Mouse (Mus musculus) hindbrain, embryonic 14.5 days (tissue): ENCODE data around the gene Prrc2c. TPM values are rescaled to one million over a fixed set of nuclear protein-coding genes. Genes with fewer than 3 reads are reported as not detected.
"Not testable (repeated sequence)": the region's sequence is repeated elsewhere in the genome, so short reads cannot be mapped to it uniquely, and the experiment has no call there.

Experiments used
- ATAC-seq: fragments of 200-750 bp; cut with Nextera tagmentation; 2 replicates; pipeline ENCODE4 v1.8.0; 2017; ENCODE audit warnings: moderate number of reproducible peaks, mild to moderate bottlenecking, moderate TSS enrichment, moderate library complexity; ENCODE audit not compliant: low FRiP score
- DNase-seq: peaks from one replicate; pipeline ENCODE4 v3.0.0-alpha.2; 2015; ENCODE audit warnings: low spot score
- H3K27ac ChIP-seq: fragments of 300-500 bp; sonication (generic); 2 replicates; pipeline ENCODE4 v1.5.1; 2014; ENCODE audit warnings: mild to moderate bottlenecking, moderate library complexity
- H3K27me3 ChIP-seq: fragments of 300-500 bp; sonication (generic); 2 replicates; pipeline ENCODE4 v1.6.1; 2014; ENCODE audit warnings: mild to moderate bottlenecking, low read length, mixed read lengths; ENCODE audit not compliant: control insufficient read depth, insufficient read depth
- H3K36me3 ChIP-seq: fragments of 300-500 bp; sonication (generic); replicated peaks from 2 replicates; pipeline ENCODE4 v1.6.1; 2014; ENCODE audit not compliant: control insufficient read depth, insufficient read depth
- H3K4me1 ChIP-seq: fragments of 300-500 bp; sonication (generic); replicated peaks from 2 replicates; pipeline ENCODE4 v1.6.1; 2014; ENCODE audit warnings: antibody characterized with exemption, low read length, mixed read lengths; ENCODE audit not compliant: control insufficient read depth, insufficient read depth
- H3K4me2 ChIP-seq: fragments of 300-500 bp; sonication (generic); replicated peaks from 2 replicates; pipeline ENCODE4 v1.6.1; 2014; ENCODE audit warnings: mild to moderate bottlenecking, moderate library complexity
- H3K4me3 ChIP-seq: fragments of 300-500 bp; sonication (generic); replicated peaks from 2 replicates; pipeline ENCODE4 v1.5.1; 2014; ENCODE audit warnings: mild to moderate bottlenecking, low read length
- H3K9ac ChIP-seq: fragments of 300-500 bp; sonication (generic); 2 replicates; pipeline ENCODE4 v1.6.1; 2014
- H3K9me3 ChIP-seq: fragments of 300-500 bp; sonication (generic); 2 replicates; pipeline ENCODE4 v1.6.1; 2016; ENCODE audit warnings: low read length; ENCODE audit not compliant: control insufficient read depth
- WGBS: fragments of 180-500 bp; shearing (Covaris S2); extraction: QIAGEN DNeasy Blood & Tissue Kit; methylation state at CpG from one replicate; pipeline ENCODE4 v1.1.7; 2014; 5-methylcytosine and 5-hydroxymethylcytosine counted together
- polyA plus RNA-seq: library from polyadenylated mRNA; unstranded; fragments of >200 nt; fragmentation: Nextera tagmentation; extraction: Ambion mirVana; gene quantifications from 2 replicates; pipeline ENCODE4 v1.2.1, GENCODE M21; 2014

The Prrc2c gene
- 144 and 148 TPM in 2 replicates for polyA plus RNA-seq

GRCm38 (mm10) chr1:162740401-162740835, at the start of gene Prrc2c:
TSS of gene Prrc2c (minus strand) at chr1:162740556.
- Histone ChIP-seq H3K4me2 (peak within 1 kb of the TSS; percentile 91), H3K9ac (peak within 1 kb of the TSS; percentile 99), H3K36me3 (no peaks in the 10 kb centered on the region), H3K4me1 (peaks cover 26% of the 10 kb centered on the region), H3K27me3 (no peaks in the 10 kb centered on the region), H3K27ac (peak within 1 kb of the TSS; percentile 99), H3K4me3 (peak within 1 kb of the TSS; percentile 61), H3K9me3 (no peaks in the 10 kb centered on the region)
- DNase-seq (peak; percentile 100), ATAC-seq (peak; percentile 97)
- WGBS: under 1% methylated on average over 35 of the region's 36 CpGs

- Histone ChIP-seq H3K4me2 (no peak overlapping the region), H3K27me3 (no peaks in the 10 kb centered on the region), H3K36me3 (no peaks in the 10 kb centered on the region), H3K9ac (no peak overlapping the region), H3K4me1 (no peaks in the 10 kb centered on the region), H3K4me3 (no peak overlapping the region), H3K27ac (no peak overlapping the region), H3K9me3 (no peaks in the 10 kb centered on the region)
- WGBS: 77% methylated on average over 4 of the region's 4 CpGs
- ATAC-seq (no peak), DNase-seq (no peak)
Observed at GRCm38 (mm10) chr1:162785222-162785621, 44.9 kb upstream of the Prrc2c start.

- no peak overlapping the region for H3K27ac ChIP-seq
- 79% methylated on average over 7 of the region's 7 CpGs for WGBS
- ATAC-seq: no peak
Observed at GRCm38 (mm10) chr1:162783669-162784248, 43.4 kb upstream of the Prrc2c start.

GRCm38 (mm10) chr1:162781035-162781434, 40.7 kb upstream of the Prrc2c start:
- H3K4me2 ChIP-seq, ATAC-seq: not testable (repeated sequence)

More at GRCm38 (mm10) chr1:162783669-162784248, 43.4 kb upstream of the Prrc2c start:
- no peaks in the 10 kb centered on the region for H3K36me3 ChIP-seq
- no peak overlapping the region for H3K9ac ChIP-seq
- no peak overlapping the region for H3K4me2 ChIP-seq
- no peaks in the 10 kb centered on the region for H3K9me3 ChIP-seq
- H3K27me3 ChIP-seq: no peaks in the 10 kb centered on the region
- no peak for DNase-seq
- no peaks in the 10 kb centered on the region for H3K4me1 ChIP-seq
- H3K4me3 ChIP-seq: no peak overlapping the region

GRCm38 (mm10) chr1:162777943-162778538, 37.7 kb upstream of the Prrc2c start:
- ATAC-seq: no peak

More at GRCm38 (mm10) chr1:162781035-162781434, 40.7 kb upstream of the Prrc2c start:
- H3K9me3 ChIP-seq, H3K27ac ChIP-seq, H3K4me1 ChIP-seq, H3K36me3 ChIP-seq, H3K27me3 ChIP-seq, H3K4me3 ChIP-seq, DNase-seq, H3K9ac ChIP-seq: not testable (repeated sequence)
- 98% methylated on average over 2 of the region's 2 CpGs for WGBS

GRCm38 (mm10) chr1:162773661-162774060, 33.3 kb upstream of the Prrc2c start:
- Histone ChIP-seq H3K9me3 (no peaks in the 10 kb centered on the region), H3K4me1 (no peaks in the 10 kb centered on the region), H3K4me2 (no peak overlapping the region), H3K27ac (no peak overlapping the region), H3K36me3 (no peaks in the 10 kb centered on the region), H3K9ac (no peak overlapping the region), H3K4me3 (no peak overlapping the region), H3K27me3 (no peaks in the 10 kb centered on the region)
- ATAC-seq (no peak), DNase-seq (no peak)
- 49% methylated on average over 4 of the region's 4 CpGs for WGBS

More at GRCm38 (mm10) chr1:162777943-162778538, 37.7 kb upstream of the Prrc2c start:
- H3K4me1 ChIP-seq: no peaks in the 10 kb centered on the region
- H3K27ac ChIP-seq: no peak overlapping the region
- H3K27me3 ChIP-seq: no peaks in the 10 kb centered on the region
- H3K4me3 ChIP-seq: no peak overlapping the region
- WGBS: 94% methylated on average over 5 of the region's 5 CpGs
- H3K4me2 ChIP-seq: no peak overlapping the region
- no peaks in the 10 kb centered on the region for H3K9me3 ChIP-seq
- no peak for DNase-seq
- H3K36me3 ChIP-seq: no peaks in the 10 kb centered on the region
- no peak overlapping the region for H3K9ac ChIP-seq

GRCm38 (mm10) chr1:162771617-162772360, 31.4 kb upstream of the Prrc2c start:
- Histone ChIP-seq H3K4me1 (no peaks in the 10 kb centered on the region), H3K9ac (no peak overlapping the region), H3K27me3 (no peaks in the 10 kb centered on the region), H3K4me3 (no peak overlapping the region), H3K36me3 (no peaks in the 10 kb centered on the region), H3K9me3 (no peaks in the 10 kb centered on the region), H3K27ac (no peak overlapping the region), H3K4me2 (no peak overlapping the region)
- WGBS: 45% methylated on average over 4 of the region's 4 CpGs
- DNase-seq (no peak), ATAC-seq (no peak)

- Histone ChIP-seq H3K27ac (no peak overlapping the region), H3K4me1 (no peaks in the 10 kb centered on the region), H3K4me3 (no peak overlapping the region), H3K4me2 (no peak overlapping the region), H3K27me3 (no peaks in the 10 kb centered on the region), H3K9ac (no peak overlapping the region), H3K9me3 (no peaks in the 10 kb centered on the region), H3K36me3 (no peaks in the 10 kb centered on the region)
- ATAC-seq (no peak), DNase-seq (no peak)
- WGBS: 92% methylated on average over 6 of the region's 6 CpGs
Observed at GRCm38 (mm10) chr1:162752009-162752408, 11.7 kb upstream of the Prrc2c start.

GRCm38 (mm10) chr1:162749607-162750006, 9.3 kb upstream of the Prrc2c start:
- Histone ChIP-seq H3K9ac (no peak overlapping the region), H3K9me3 (no peaks in the 10 kb centered on the region), H3K27ac (no peak overlapping the region), H3K4me2 (no peak overlapping the region), H3K4me1 (no peaks in the 10 kb centered on the region), H3K27me3 (no peaks in the 10 kb centered on the region), H3K36me3 (no peaks in the 10 kb centered on the region), H3K4me3 (no peak overlapping the region)
- DNase-seq (no peak), ATAC-seq (no peak)
- 70% methylated on average over 7 of the region's 7 CpGs for WGBS
